Mouse (Mus musculus) forebrain, postnatal 0 days (tissue): ENCODE data around the gene Gm48551. TPM values are rescaled to one million over a fixed set of nuclear protein-coding genes. Genes with fewer than 3 reads are reported as not detected.

Source experiments
- ATAC-seq: fragments of 200-750 bp; cut with Nextera tagmentation; 2 replicates; pipeline ENCODE4 v1.8.0; 2017; ENCODE audit warnings: mild to moderate bottlenecking, moderate library complexity
- DNase-seq: peaks from one replicate; pipeline ENCODE4 v3.0.0-alpha.2; 2015
- H3K27ac ChIP-seq: fragments of 300-500 bp; sonication (generic); 2 replicates; pipeline ENCODE4 v1.5.1; 2014; ENCODE audit warnings: low read depth, mild to moderate bottlenecking, antibody characterized with exemption, low read length, moderate library complexity, mixed read lengths
- H3K27me3 ChIP-seq: fragments of 300-500 bp; sonication (generic); 2 replicates; pipeline ENCODE4 v1.6.1; 2014; ENCODE audit warnings: mild to moderate bottlenecking, low read length, mixed read lengths; ENCODE audit not compliant: insufficient read depth
- H3K36me3 ChIP-seq: fragments of 300-500 bp; sonication (generic); 2 replicates; pipeline ENCODE4 v1.6.1; 2014; ENCODE audit warnings: mild to moderate bottlenecking, moderate library complexity; ENCODE audit not compliant: insufficient read depth
- H3K4me1 ChIP-seq: fragments of 300-500 bp; sonication (generic); 2 replicates; pipeline ENCODE4 v1.6.1; 2014; ENCODE audit warnings: antibody characterized with exemption; ENCODE audit not compliant: insufficient read depth
- H3K4me2 ChIP-seq: fragments of 300-500 bp; sonication (generic); 2 replicates; pipeline ENCODE4 v1.6.1; 2014; ENCODE audit warnings: low read depth, mild to moderate bottlenecking, moderate library complexity
- H3K4me3 ChIP-seq: fragments of 300-500 bp; sonication (generic); 2 replicates; pipeline ENCODE4 v1.5.1; 2014; ENCODE audit warnings: low read depth, low read length, mixed read lengths
- H3K9ac ChIP-seq: fragments of 300-500 bp; sonication (generic); 2 replicates; pipeline ENCODE4 v1.6.1; 2014; ENCODE audit warnings: mild to moderate bottlenecking
- H3K9me3 ChIP-seq: fragments of 300-500 bp; sonication (generic); 2 replicates; pipeline ENCODE4 v1.6.1; 2016; ENCODE audit warnings: low read length
- CTCF ChIP-seq: sonication (generic); IDR thresholded peaks from 2 replicates; pipeline ENCODE4 v1.5.1; 2016; ENCODE audit warnings: antibody characterized with exemption, control low read depth, low read depth
- WGBS: fragments of 180-500 bp; shearing (Covaris S2); extraction: QIAGEN DNeasy Blood & Tissue Kit; methylation state at CpG from one replicate; pipeline ENCODE4 v1.1.7; 2014; 5-methylcytosine and 5-hydroxymethylcytosine counted together
- polyA plus RNA-seq: library from polyadenylated mRNA; unstranded; fragments of >200 nt; fragmentation: Nextera tagmentation; extraction: Ambion mirVana; gene quantifications from 2 replicates; pipeline ENCODE4 v1.2.1, GENCODE M21; 2015
- total RNA-seq: library from RNA; depleted of rRNA; stranded (reverse); fragments of >200 nt; gene quantifications from 2 replicates; pipeline ENCODE4 v1.2.3, GENCODE M21; 2014

The Gm48551 gene
- total and polyA plus RNA-seq, 2 experiments from 2014 or later, result 2.5 to 5.0 TPM

- Histone ChIP-seq H3K9ac (no peak overlapping the region), H3K4me3 (no peak overlapping the region), H3K36me3 (peaks cover 8% of the 10 kb centered on the region), H3K4me1 (peaks cover 10% of the 10 kb centered on the region; the same call in 1 of the 2 replicates), H3K27me3 (no peaks in the 10 kb centered on the region), H3K4me2 (no peak overlapping the region), H3K9me3 (no peaks in the 10 kb centered on the region), H3K27ac (no peak overlapping the region)
- DNase-seq (no peak), ATAC-seq (no peak)
- WGBS, result 91% methylated on average over 10 of the region's 10 CpGs
- TF ChIP-seq CTCF, result no peak
Measured at GRCm38 (mm10) chr10:81419111-81419928, 35.1 kb downstream of the Gm48551 start.

GRCm38 (mm10) chr10:81420191-81420767, 36.0 kb downstream of the Gm48551 start:
- no peak for ATAC-seq
- H3K9ac ChIP-seq, result no peak overlapping the region
- H3K27me3 ChIP-seq, result no peaks in the 10 kb centered on the region
- no peak for TF ChIP-seq CTCF
- no peak overlapping the region for H3K4me3 ChIP-seq
- peaks cover 8% of the 10 kb centered on the region for H3K36me3 ChIP-seq
- H3K27ac ChIP-seq, result no peak overlapping the region
- 90% methylated on average over 40 of the region's 40 CpGs for WGBS
- H3K4me2 ChIP-seq, result no peak overlapping the region
- DNase-seq, result no peak
- peaks cover 10% of the 10 kb centered on the region; the same call in 1 of the 2 replicates for H3K4me1 ChIP-seq
- H3K9me3 ChIP-seq, result no peaks in the 10 kb centered on the region

GRCm38 (mm10) chr10:81421041-81421796, 37.0 kb downstream of the Gm48551 start:
- ATAC-seq, result no peak
- H3K4me2 ChIP-seq, result no peak overlapping the region
- peaks cover 10% of the 10 kb centered on the region; the same call in 1 of the 2 replicates for H3K4me1 ChIP-seq
- no peak overlapping the region for H3K4me3 ChIP-seq
- H3K9ac ChIP-seq, result no peak overlapping the region
- no peak for DNase-seq
- peaks cover 8% of the 10 kb centered on the region for H3K36me3 ChIP-seq
- TF ChIP-seq CTCF, result no peak
- no peak overlapping the region for H3K27ac ChIP-seq
- 73% methylated on average over 4 of the region's 4 CpGs for WGBS
- no peaks in the 10 kb centered on the region for H3K9me3 ChIP-seq
- H3K27me3 ChIP-seq, result no peaks in the 10 kb centered on the region

- DNase-seq (no peak), ATAC-seq (no peak)
- TF ChIP-seq CTCF, result no peak
- WGBS, result 85% methylated on average over 5 of the region's 5 CpGs
- Histone ChIP-seq H3K4me1 (peaks cover 5% of the 10 kb centered on the region; the same call in 1 of the 2 replicates), H3K4me3 (no peak overlapping the region), H3K36me3 (peaks cover 8% of the 10 kb centered on the region), H3K9ac (no peak overlapping the region), H3K27me3 (no peaks in the 10 kb centered on the region), H3K9me3 (no peaks in the 10 kb centered on the region), H3K27ac (no peak overlapping the region), H3K4me2 (no peak overlapping the region)
Measured at GRCm38 (mm10) chr10:81421797-81422100, 37.5 kb downstream of the Gm48551 start.

- no peak for ATAC-seq
- no peak for DNase-seq
- TF ChIP-seq CTCF, result no peak
Measured at GRCm38 (mm10) chr10:81422191-81422590, 37.9 kb downstream of the Gm48551 start.

GRCm38 (mm10) chr10:81422661-81423217, 38.5 kb downstream of the Gm48551 start:
- 78% methylated on average over 3 of the region's 3 CpGs for WGBS
- Histone ChIP-seq H3K4me3 (no peak overlapping the region), H3K27me3 (no peaks in the 10 kb centered on the region), H3K27ac (no peak overlapping the region), H3K4me1 (no peaks in the 10 kb centered on the region), H3K9ac (no peak overlapping the region), H3K4me2 (no peak overlapping the region), H3K36me3 (peaks cover 8% of the 10 kb centered on the region), H3K9me3 (no peaks in the 10 kb centered on the region)
- TF ChIP-seq CTCF, result no peak
- ATAC-seq, result no peak
- DNase-seq, result no peak

More at GRCm38 (mm10) chr10:81422191-81422590, 37.9 kb downstream of the Gm48551 start:
- peaks cover 8% of the 10 kb centered on the region for H3K36me3 ChIP-seq
- no peak overlapping the region for H3K9ac ChIP-seq
- no peaks in the 10 kb centered on the region for H3K9me3 ChIP-seq
- no peak overlapping the region for H3K4me3 ChIP-seq
- no peak overlapping the region for H3K4me2 ChIP-seq
- no peak overlapping the region for H3K27ac ChIP-seq
- WGBS, result 81% methylated on average over 6 of the region's 6 CpGs
- 0 out of 2 replicates have a peak, but pooled peaks cover 3% of the 10 kb centered on the region for H3K4me1 ChIP-seq
- H3K27me3 ChIP-seq, result no peaks in the 10 kb centered on the region
